ENCODE assay signal across 26 mouse cellular contexts in the genomic region with DNA sequence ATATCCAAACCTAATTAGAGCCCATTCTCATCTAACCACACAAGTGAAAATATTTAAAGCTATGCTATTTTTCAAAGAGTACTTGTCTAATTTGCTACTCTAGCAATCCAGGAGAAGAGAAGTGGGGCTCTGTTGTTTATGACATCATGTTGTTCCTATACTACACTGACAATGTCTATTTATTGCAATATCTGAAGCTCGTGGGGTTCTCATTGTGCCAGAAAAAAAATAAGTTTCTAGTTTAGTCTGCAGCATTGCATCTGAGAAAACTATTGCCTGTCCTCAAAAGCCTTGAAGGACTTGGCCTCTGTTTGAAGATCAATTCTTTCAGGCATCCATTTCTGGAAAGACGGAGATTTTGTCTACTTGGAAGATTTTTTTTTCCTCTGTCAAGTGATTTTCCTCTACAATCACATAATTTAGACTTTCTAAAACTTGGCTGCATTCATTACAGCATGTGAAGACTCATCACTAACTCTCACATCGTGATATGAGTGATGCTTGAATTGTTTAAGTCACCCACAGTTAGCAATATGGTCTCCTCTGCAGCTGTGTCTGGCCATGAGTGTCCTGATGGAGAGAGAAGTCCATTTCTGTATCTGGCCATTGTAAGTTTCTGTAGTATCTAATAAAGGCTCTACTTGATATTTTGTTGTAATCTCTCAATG. TPM values are rescaled to one million over a fixed set of nuclear protein-coding genes. Genes with fewer than 3 reads are reported as not detected.
"Had no signal": no experiment of that assay in that cellular context is flagged by ENCODE, and none has a peak within 500 bp of the region (broad histone marks: within the 10 kb centered on the region; RNA-seq: fewer than 3 reads in every experiment).

No protein-coding gene starts in this region.

- H3K27me3 ChIP-seq: liver, embryonic 12.5 days; midbrain, embryonic 12.5 days; neural tube, embryonic 13.5 days; neural tube, embryonic 15.5 days had no signal

- H3K9me3 ChIP-seq: liver, embryonic 12.5 days; midbrain, embryonic 10.5 days; midbrain, embryonic 12.5 days; neural tube, embryonic 13.5 days; neural tube, embryonic 15.5 days had no signal

- H3K9ac ChIP-seq: liver, embryonic 12.5 days; liver, embryonic 14.5 days; midbrain, embryonic 12.5 days; neural tube, embryonic 13.5 days; neural tube, embryonic 15.5 days had no signal

- H3K27ac ChIP-seq: liver, embryonic 12.5 days; liver, embryonic 14.5 days; midbrain, embryonic 10.5 days; midbrain, embryonic 12.5 days; neural tube, embryonic 13.5 days; neural tube, embryonic 15.5 days had no signal

- ATAC-seq: liver, embryonic 12.5 days; midbrain, embryonic 16.5 days had no signal

- DNase-seq: lung, postnatal 36 days; midbrain, embryonic 14.5 days; retina, postnatal 1 day; right cerebral cortex, adult 18-20 months; right cerebral cortex, postnatal 25 days; right cerebral cortex, postnatal 4 days; spleen, adult 18-20 months; thymus, adult 2 months; thymus, postnatal 25 days; thymus, postnatal 4 days had no signal

- H3K4me2 ChIP-seq: liver, embryonic 12.5 days; midbrain, embryonic 12.5 days; neural tube, embryonic 13.5 days; neural tube, embryonic 15.5 days had no signal

- H3K4me1 ChIP-seq: liver, embryonic 12.5 days; midbrain, embryonic 10.5 days; midbrain, embryonic 12.5 days; neural tube, embryonic 13.5 days; neural tube, embryonic 15.5 days had no signal

- H3K36me3 ChIP-seq: liver, embryonic 12.5 days; midbrain, embryonic 10.5 days; midbrain, embryonic 12.5 days; neural tube, embryonic 13.5 days; neural tube, embryonic 15.5 days had no signal

- H3K4me3 ChIP-seq: liver, embryonic 12.5 days; midbrain, embryonic 10.5 days; midbrain, embryonic 12.5 days; myocyte; neural tube, embryonic 13.5 days; neural tube, embryonic 15.5 days had no signal

RNA-seq across cellular contexts. Expression of a gene that starts 16.6 kb away (rescaled TPM):
- total RNA-seq: liver, adult 2 months; megakaryocyte, adult 5-6 weeks; megakaryocyte-erythroid progenitor cell, adult 5-6 weeks had no signal
- polyA plus RNA-seq: liver, adult 2 months; liver, embryonic 12.5 days; liver, embryonic 14.5 days; liver, embryonic 16.5 days; midbrain, embryonic 12.5 days; midbrain, embryonic 14.5 days; myocyte; neural tube, embryonic 11.5 days; small intestine, adult 2 months; stomach, embryonic 14.5 days; stomach, embryonic 16.5 days had no signal
